Mouse (Mus musculus) 416B (cell line): ENCODE measurements around the gene Fndc10.
A peak's percentile ranks its signal among the peaks of the same experiment; 100 is the strongest.
"Not testable (repeated sequence)": the region's sequence is repeated elsewhere in the genome, so short reads cannot be mapped to it uniquely, and the experiment has no call there.

ENCODE experiments used
- DNase-seq: peaks from one replicate; pipeline ENCODE4 v3.0.0; 2011; ENCODE audit warnings: low read depth

Gene Fndc10

DNA sequence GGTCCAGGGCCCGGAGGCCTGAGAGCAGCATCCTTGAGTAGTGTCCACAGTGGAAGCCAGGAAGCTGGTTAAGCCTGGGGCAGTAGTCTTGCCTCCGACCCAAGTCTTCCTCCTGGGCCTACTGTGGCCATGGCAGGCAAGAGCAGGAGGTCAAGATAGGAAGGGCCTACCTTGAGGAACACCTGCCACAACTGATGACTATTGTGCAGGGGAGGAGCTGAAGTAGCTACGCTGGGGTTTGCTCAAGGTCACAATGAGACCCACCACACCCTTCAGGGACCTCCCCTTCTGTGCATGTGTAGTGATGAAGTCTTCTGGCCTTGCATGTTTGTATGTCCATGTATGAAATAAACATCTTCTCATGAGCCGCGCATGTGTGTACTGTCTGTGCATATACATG, 41.6 kb downstream of the Fndc10 start:
- DNase-seq = peak; percentile 22

DNA sequence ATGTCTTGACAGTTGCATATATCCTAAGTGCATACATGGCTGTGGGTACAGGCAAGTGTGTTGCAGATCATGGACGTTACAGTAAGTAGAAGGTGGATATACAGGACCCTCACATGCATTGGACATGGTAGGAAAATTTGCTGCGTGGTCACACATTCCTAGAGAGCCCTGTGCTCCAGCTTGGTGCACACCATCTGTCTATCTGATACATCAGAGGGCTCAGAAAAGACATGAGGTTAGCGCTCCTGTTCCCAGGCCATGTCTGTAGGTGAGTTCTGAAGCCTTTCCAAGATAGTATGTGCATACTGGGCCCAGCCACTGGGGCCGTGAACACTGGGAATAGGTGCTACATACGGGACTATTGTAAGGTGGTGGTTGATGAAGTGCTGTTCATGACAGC, 42.3 kb downstream of the Fndc10 start:
- no peak for DNase-seq

DNA sequence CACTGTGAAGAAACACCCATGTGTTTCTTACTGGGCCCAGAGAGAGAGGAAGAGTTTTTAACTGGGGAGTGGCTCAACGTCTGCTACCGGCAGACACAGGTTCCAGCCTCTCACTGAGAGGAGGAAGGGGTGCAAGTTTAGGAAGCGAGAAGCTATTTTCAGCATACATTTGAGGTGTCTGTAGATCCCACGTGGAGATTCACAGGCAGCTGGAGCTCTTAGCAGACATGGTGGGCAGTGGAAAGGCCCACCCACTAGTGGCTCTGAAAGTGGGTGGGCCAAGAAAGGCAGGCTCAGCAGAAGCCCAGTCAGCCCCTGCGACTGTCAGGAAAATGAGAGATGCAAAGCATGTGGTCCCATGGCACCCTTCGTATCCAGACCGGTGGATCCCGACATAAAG, 44.1 kb downstream of the Fndc10 start:
- DNase-seq = no peak

DNA sequence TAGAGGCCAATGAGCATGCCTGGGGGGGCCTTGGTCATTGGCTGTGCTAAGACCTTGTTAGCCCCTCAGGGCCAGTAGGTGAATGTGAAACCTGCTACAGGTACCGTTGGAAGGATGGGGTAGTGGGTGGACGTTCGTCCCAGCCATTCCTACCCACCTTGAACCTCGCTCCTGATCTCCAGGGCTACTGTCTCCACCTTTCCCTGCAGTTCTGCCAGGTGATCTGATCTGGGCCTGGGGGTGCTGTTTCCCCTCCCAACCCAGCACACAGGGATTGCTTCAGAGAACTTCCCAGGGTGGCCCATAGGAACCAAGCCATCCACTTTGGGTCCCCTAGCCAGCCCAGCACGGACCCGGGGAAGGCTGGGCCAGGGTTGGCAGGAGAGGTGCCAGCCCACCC, 45.0 kb downstream of the Fndc10 start:
- no peak for DNase-seq

DNA sequence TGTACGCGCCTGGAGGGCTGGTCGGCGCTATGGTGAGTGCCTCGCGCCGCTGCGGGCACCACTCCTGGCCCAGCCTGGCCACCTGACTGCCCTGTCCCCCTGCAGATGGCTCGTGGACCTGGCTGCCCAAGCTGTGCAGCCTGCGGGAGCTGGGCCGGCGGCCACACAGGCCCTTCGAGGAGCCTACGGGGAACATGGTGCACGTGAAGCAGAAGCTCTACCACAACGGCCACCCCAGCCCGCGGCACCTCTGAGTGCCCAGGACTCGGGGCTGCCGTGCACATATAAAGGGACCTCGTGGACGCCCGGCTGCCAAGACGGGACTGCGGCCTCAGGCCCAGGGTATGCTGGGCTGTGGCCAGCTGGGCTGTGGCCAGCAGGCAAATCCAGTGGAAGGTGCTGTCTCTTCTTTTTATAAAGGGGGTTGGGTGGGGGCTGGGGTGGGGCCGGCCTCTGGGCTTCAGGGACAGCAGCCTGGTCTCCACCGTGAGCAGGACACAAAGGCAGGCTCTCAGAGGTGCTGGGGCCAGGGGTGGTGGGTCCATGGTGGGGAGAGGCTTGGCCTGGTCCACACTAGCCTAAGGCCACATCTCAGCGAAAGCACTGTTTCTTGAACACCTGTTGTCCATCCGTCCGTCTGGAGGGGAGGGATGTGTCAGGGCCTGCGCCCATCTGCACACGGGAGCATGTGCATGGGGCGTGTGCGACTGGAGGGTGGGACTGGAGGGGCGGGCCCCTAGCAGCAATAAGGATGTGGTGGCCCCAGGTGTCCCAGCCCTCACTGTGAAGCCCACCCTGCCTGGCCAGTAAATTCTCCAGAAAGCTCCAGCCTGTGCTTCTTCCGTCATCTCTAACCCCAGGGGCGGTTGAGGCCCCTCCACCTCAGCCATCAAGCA, 45.8 kb downstream of the Fndc10 start:
- no peak for DNase-seq

DNA sequence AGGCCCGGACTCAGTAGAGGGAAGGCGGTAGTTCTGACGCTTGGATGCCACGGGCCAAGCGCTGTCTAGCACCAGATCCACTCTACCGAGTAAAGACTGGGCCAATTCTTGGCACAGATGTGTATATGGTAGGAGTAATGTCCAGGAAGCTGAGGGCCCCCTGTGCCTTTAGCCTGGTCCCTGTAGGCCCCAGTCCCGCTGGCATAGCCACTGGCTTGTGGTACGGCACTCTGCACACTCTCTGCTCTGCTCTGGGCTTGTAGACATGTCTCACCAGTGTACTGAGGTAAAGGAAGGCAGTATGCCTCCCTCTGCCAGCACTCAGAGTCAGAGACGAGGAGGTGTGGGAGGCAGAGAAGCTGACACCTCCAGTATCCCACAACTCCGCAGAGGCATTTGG, 46.5 kb downstream of the Fndc10 start:
- DNase-seq = not testable (repeated sequence)

DNA sequence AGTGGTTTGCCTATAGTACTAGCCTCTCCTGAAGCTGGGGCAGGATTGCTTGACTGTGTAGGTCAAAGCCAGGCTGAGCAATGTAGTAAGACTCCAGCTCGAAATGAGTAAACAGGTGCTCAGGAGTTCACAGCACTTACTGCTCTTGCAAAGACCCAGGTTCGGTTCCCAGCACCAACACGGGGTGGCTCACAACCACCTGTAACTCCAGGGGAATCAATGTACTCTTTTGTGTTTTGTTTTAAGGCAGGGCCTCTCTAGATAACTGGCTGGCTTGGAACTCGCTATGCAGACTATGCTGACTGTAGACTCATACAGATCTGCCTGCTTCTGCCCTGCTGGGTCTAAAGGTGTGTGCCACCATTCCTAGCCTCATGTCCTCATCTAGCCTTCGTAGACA, 48.5 kb downstream of the Fndc10 start:
- DNase-seq = no peak

DNA sequence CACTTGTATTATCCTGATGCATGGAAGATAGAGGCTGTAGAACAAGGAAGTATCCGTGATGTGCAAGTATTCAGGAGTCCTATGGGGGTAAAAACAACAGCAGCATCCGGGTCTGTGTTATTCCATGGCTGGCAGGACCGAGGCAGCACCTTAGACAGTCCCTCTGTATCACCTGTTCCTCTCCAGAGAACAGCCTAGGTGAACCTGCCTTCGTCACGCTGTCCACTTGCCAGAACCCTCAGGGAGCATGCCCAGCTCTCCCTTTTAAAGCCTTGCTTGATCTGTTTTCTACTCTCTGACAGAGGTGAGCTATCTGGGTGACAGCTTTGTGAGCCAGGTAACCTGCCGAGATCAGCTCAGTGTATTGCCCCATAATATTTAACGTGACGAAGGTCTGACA, 50.3 kb downstream of the Fndc10 start:
- DNase-seq = no peak

DNA sequence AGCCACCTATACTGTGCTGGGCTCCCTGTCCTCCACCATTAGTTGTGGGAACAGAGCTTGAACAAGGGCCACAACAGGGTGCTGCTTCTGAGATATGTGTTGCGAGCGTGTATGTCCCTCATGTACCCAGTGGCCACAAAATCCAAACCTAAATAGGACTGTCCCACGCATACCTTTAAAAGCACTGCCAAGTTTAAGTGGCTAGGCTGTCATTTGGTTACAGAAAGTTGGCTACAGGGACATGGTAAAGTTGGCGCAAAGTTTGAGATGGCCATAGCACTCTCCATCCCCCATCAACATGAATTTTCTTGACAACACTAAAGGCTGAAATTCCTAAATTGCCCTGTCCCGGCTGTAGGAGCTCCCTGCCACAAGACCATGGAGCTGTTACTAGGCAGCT, 51.0 kb downstream of the Fndc10 start:
- no peak for DNase-seq
